Mouse (Mus musculus) thymus, postnatal 36 days (tissue): ENCODE measurements around the gene Baiap2l1.
"Not testable (repeated sequence)": the region's sequence is repeated elsewhere in the genome, so short reads cannot be mapped to it uniquely, and the experiment has no call there.

Source experiments
- DNase-seq, 2 experiments: peaks; one replicate each; pipeline ENCODE4 v3.0.0; 2022; ENCODE audit warnings: mixed read lengths in 2 of 2

The Baiap2l1 gene

GRCm38 (mm10) chr5:144357881-144358591 lies at the start of gene Baiap2l1:
Gene Baiap2l1 (minus strand): TSS chr5:144358112.
- DNase-seq: peak; percentile 59 to 69

- no peak for DNase-seq
These were observed 48.3 kb upstream of the Baiap2l1 start for GRCm38 (mm10) chr5:144406256-144406655.

DNA sequence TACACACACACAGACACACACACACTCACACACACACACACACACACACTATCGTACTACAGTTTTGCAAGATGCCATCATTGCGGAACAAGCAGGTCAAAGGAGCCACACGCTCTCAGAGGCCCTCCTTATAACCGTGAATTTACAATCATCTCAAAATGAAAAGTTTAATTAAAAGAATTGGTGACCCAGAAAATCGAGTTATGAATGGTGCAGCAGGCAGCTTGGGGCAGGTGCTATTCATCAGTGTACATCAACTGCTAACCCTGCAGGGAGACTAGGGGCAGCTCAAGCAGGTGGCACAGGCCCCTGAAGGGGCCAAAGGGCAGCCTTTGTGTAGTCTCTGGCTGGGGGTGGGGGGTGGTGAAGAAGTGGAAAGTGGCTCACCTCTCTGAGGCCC lies 42.9 kb upstream of the Baiap2l1 start:
- no peak for DNase-seq

DNA sequence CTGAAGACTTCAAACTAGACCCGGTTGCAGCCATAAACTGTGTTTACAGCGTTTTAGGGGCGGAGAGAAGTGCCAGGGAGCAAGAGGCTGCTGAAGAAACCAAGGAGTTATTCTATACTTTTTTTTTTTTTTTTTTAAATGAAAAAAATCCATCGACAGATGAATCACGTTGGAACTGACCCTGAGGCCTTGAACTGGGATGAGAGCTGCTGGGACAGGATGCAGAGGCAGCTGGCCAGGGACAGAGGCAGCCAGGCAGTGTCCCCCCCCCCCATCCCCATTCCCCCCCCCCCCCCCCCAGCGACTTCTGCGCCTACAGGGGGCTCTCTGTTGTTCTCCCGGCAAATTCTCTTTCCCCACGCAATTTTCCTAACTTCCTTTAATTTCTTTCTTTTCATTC lies 39.7 kb upstream of the Baiap2l1 start:
- no peak for DNase-seq

GRCm38 (mm10) chr5:144394142-144394541 lies 36.2 kb upstream of the Baiap2l1 start:
- DNase-seq: no peak

- DNase-seq: peak; percentile 7 to 8
These were observed 29.9 kb upstream of the Baiap2l1 start for GRCm38 (mm10) chr5:144387851-144388250.

DNA sequence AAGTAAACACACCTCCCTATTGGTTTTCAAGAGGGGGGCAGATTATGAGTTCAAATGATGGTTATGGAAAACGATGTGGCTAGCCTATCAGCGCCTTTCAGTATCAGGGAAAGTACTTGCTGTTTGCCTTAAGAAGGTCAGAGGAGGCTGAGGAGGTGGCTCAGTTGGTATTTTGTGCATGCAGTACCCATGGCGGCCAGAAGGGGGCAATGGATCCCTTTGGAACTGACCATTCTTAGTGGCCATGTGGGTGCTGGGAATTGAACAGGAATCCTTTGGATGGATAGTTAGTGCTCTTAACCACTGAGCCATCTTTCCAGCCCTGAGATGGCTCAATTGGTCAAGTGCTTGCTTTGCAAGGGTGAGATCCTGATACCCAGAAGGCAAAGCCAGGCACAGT lies 26.0 kb upstream of the Baiap2l1 start:
- peak in 1 of 2 experiments; percentile 2 for DNase-seq

DNA sequence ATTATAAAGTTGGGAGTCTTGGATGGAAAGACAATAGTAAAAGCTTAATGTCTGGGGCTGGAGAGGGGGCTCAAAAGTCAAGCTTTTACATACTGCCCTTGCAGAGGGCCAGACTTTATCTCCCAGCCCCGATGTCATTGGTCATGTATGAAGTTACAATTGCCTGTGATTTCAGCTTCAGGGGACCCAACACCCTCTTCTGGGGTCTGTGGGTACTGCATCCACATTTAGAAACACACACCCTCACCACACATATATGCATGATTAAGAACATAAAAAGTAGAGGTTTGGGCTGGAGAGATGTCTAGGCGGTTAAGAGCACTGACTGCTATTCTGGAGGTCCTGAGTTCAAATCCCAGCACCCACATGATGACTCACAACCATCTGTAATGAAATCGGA lies 23.9 kb upstream of the Baiap2l1 start:
- no peak for DNase-seq

GRCm38 (mm10) chr5:144380689-144381088 lies 22.8 kb upstream of the Baiap2l1 start:
- no peak for DNase-seq

DNA sequence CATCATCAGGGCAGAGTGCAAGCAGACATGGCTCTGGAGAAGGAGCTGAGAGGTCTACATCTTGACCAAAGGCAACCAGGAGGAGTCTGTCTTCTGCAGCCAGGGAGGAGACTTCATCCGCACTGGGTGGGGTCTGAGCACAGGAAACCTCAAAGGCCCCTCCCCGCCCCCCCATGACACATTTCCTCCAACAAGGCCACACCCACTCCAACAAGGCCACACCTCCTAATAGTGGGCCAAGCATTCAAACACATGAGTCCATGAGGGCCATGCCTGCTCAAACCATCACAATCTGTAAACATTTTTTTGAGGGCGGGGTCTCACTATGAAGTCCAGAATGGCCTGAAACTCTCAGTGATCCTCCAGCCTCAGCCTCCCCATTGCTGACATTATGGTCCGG lies 21.5 kb upstream of the Baiap2l1 start:
- no peak for DNase-seq

- no peak for DNase-seq
These were observed 15.0 kb upstream of the Baiap2l1 start for GRCm38 (mm10) chr5:144372885-144373284.

- DNase-seq: no peak
These were observed 14.3 kb upstream of the Baiap2l1 start for GRCm38 (mm10) chr5:144372177-144372576.

DNA sequence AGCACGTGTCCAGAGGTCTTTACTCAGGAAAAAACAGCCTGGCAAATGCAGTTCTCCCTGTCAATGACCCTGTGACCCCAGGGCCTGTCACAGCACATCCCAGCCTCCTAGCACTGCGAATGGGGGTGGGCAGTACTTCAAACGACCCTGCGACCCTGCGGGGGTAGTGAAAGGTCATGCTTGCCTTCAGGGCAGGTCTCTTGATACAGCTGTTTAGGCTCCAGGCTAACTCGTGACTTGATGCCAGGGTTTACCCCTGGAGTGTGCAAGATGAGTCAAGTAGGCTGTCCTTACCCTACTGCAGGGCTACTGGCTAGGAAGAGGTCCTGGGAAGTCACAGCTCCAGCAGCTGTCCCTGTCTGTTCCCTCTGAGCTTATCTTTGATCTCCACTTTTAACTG lies 13.1 kb upstream of the Baiap2l1 start:
- no peak for DNase-seq

DNA sequence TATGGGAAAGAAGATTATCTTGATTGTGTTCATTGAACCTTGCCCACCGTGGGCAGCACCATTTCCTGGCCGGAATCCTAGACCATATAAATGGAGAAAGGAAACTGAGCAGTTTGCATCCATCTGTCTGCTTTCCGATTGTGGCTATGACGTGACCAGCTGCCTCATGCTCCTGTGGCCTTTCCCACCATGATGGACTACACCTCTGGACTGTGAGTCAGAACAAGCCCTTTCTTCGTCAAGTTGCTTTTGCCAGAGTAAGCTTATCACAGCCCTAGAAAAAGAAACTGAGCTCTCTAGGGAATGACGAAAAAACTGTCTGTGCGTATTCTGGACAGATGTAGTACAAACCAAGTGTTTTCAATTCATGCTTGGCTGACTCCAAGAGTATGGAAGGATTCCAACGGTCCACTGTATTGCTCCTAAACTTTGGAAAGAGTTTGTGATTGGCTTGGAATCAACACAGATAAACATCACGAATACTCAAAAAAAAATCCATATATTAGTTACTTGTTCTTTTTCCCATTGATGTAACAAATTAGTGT lies 10.8 kb upstream of the Baiap2l1 start:
- DNase-seq: no peak

DNA sequence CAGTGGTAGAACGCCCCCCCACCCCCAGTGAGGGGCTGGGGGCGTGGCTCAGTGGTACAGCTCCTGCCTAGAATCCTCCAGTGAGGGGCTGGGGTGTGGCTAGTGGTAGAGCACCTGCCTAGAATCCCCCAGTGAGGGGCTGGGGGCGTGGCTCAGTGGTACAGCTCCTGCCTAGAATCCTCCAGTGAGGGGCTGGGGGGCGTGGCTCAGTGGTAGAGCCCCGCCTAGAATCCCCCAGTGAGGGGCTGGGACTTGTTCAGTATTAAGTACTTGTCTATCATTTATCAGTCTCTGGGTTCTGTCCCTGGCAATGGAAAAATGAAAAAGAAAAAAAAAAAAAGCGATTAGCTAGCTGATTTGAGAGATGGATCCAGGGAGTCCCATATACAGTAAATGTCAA lies 8.6 kb upstream of the Baiap2l1 start:
- DNase-seq: not testable (repeated sequence)

GRCm38 (mm10) chr5:144364680-144365357 lies 6.9 kb upstream of the Baiap2l1 start:
- DNase-seq: no peak

GRCm38 (mm10) chr5:144360346-144360745 lies 2.4 kb upstream of the Baiap2l1 start:
- no peak for DNase-seq

DNA sequence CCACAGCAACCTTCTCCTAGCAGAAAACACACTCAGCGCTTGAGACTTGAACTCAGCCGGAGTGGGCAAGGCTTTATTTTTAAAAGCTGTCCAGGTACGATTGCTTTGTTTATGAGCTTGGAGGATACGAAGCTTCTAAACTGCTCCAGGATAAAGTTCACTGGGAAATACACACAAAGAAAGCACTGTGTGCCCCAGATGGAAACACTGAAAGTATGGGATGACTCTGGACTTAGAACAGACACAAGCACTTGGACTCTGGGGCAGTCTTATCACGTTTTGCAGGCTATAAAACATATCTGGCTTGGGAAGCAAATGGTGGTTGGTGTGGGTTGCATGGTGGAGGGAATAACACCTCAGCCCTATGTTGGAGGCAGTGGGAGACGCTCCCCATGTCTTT lies 2.0 kb upstream of the Baiap2l1 start:
- no peak for DNase-seq

DNA sequence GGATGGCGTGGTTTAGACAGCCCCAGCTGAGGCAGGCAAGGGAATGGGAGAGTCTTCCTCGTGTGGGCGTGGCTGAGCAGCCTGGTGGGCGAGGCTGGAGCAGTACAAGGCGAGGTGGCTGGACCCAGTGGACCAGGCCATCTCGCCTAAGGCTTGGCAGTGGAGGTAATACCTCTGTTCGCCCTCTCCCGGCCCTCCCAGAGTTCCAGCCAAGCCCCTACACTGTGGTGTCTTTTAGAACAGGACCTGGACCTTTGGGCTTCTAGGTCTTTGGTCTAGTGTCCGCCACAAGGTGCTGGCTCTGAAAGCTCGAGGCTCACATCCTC lies 643 bp upstream of the Baiap2l1 start:
- no peak for DNase-seq

DNA sequence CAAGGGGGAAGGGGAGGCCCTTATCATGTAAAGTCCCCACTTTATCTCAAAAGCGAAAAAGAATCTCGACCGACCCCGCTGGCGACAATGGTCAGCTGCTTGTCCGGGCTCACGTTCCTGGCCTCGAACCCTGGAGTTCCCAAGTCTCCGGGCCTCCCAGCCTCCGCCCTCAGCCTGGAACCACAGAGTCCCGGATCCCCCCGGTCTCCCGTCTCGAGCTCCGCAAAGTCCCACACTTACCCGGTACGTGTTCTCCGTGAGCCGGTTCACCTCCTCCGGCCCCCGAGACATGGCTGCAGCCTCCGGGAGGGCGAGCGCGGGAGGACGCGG lies 396 bp downstream of the Baiap2l1 start:
- DNase-seq: no peak

DNA sequence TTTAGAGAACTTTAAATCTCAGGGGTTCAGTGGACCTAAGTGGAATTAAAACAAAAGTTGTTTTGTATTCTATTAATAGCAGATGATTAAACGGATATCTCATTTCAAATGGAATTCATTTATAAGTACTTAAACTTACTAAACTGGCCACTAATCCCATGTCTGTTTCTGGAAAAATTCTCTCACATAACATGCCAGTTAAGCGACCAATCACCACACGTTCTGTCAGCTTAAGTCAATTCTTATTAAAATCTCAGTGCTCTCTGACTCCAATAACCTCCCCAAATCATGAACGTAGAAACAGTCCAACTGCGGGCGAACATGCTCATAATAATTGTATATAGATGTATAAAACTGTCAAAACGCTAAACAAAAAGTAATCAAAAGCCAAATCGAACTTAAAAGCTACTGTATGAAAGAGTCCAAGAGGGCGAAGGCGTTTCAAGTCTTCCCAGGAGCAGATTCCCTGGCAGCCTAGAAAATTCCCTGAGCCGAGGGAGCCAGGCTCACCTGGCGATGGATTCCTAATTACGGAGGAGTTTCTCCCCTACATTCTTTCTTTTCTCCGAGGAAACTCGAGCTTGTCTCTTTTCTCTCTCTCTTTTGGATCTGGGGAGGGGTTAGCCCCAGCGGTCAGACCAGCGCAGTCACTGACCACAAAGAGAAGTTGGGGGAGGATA lies 996 bp downstream of the Baiap2l1 start:
- no peak for DNase-seq

GRCm38 (mm10) chr5:144352250-144353047 lies 5.5 kb downstream of the Baiap2l1 start:
- no peak for DNase-seq

- DNase-seq: no peak
These were observed 6.7 kb downstream of the Baiap2l1 start for GRCm38 (mm10) chr5:144351185-144351584.
